Comparison of ENCODE assay signal across 8 mouse cellular contexts in the genomic region with DNA sequence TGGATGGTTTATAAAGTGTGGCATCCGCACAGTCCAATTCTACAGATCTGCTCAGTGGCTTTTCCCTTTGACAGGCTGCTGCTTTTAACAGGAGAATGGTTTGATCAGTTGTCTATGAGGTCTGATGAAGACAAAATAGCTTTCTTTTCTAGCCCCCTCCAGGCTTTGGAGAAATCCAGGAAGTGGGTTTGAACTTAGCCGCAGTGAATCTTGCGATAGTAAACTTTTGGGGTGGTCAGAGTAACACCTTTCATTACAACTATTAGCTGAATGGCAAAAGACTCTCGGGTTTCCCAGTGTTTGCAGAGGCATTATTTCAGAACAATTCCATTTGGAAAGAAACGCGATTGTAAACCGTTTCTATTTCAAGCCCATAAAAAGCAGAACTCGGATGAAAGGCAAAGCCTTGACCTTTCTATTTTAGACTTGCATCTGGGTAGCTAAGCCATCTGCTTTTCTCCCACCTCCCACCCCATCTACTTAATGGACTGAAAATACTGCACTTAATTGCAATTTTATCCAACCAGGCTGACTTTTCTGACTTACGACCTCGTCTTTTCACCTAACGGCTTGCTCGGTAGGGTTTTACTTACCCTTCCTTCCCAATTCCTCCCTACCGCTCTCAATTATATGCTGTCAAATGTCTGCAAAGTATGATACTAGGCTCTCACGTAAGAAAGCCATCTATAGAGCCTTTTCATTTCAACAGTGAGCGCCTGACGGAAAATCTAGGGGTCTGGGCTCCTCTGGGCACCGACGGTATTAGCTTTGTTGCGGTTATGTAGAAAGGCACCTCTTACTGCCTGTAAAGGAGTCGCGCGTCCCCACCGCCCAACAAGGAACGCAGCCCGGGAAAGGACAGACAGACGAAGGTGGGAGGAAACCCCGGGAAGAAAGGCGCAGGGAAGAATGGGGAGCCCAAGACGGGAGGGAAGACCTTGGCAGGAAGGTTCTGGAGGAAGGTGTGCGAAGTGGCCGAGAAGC. TPM values are rescaled to one million over a fixed set of nuclear protein-coding genes. Genes with fewer than 3 reads are reported as not detected.
DNase-seq lines count a peak whose midpoint lies in the region; ATAC-seq and TF ChIP-seq lines count a peak whose summit lies in the region.

No protein-coding gene starts in this region.

- H3K4me3 ChIP-seq in forebrain, embryonic 12.5 days (replicated peaks) = peak overlapping the region; percentile 90
- peak overlapping the region; percentile 53 for H3K4me3 ChIP-seq in intestine, embryonic 15.5 days (replicated peaks)
- peak overlapping the region; percentile 86 for H3K4me3 ChIP-seq in liver, embryonic 16.5 days (ENCODE audit: low read depth, low read length)
- H3K4me3 ChIP-seq in small intestine, adult 2 months (ENCODE audit: low read depth, low read length) = peak overlapping the region; percentile 84

- no peak for TF ChIP-seq POLR2A in small intestine, adult 2 months (IDR thresholded peaks at IDR 0.05; ENCODE audit: low read depth, low read length)

- no peak for TF ChIP-seq CTCF in small intestine, adult 2 months (IDR thresholded peaks at IDR 0.05; ENCODE audit: extremely low read depth, insufficient read length, insufficient replicate concordance, low read depth, low read length)

- no peaks in the 10 kb centered on the region for H3K9me3 ChIP-seq in forebrain, embryonic 12.5 days
- H3K9me3 ChIP-seq in intestine, embryonic 15.5 days = no peaks in the 10 kb centered on the region
- H3K9me3 ChIP-seq in liver, embryonic 16.5 days (replicated peaks; ENCODE audit: control insufficient read depth, low read length) = no peaks in the 10 kb centered on the region

- peak; percentile 15 for DNase-seq in ovary, postnatal 36 days (ENCODE audit: low spot score)
- DNase-seq in ovary, postnatal 10 days (ENCODE audit: low spot score) = no peak
- DNase-seq in adrenal gland, postnatal 10 days = peak; percentile 28
- DNase-seq in urinary bladder, postnatal 10 days (ENCODE audit: low spot score) = no peak

- H3K27me3 ChIP-seq in forebrain, embryonic 12.5 days = no peaks in the 10 kb centered on the region
- peaks cover 21% of the 10 kb centered on the region for H3K27me3 ChIP-seq in intestine, embryonic 15.5 days (replicated peaks)
- H3K27me3 ChIP-seq in liver, embryonic 16.5 days (ENCODE audit: control insufficient read depth, insufficient read depth, low read depth, low read length) = peaks cover 40% of the 10 kb centered on the region
- peaks cover 24% of the 10 kb centered on the region for H3K27me3 ChIP-seq in small intestine, adult 2 months (ENCODE audit: control insufficient read depth, insufficient read depth, low read length)

- H3K4me1 ChIP-seq in forebrain, embryonic 12.5 days = peaks cover 14% of the 10 kb centered on the region
- peaks cover 12% of the 10 kb centered on the region for H3K4me1 ChIP-seq in intestine, embryonic 15.5 days (replicated peaks)
- peaks cover 17% of the 10 kb centered on the region for H3K4me1 ChIP-seq in liver, embryonic 16.5 days (ENCODE audit: control insufficient read depth, low read depth, low read length)
- peaks cover 6% of the 10 kb centered on the region for H3K4me1 ChIP-seq in small intestine, adult 2 months (ENCODE audit: control insufficient read depth, insufficient read depth, insufficient read length, low read length)

- peak; percentile 24 for ATAC-seq in forebrain, embryonic 12.5 days (ENCODE audit: low FRiP score)
- 0 out of 2 replicates have a peak, but pooled peaks have one; percentile 16 for ATAC-seq in intestine, embryonic 15.5 days
- no peak for ATAC-seq in liver, embryonic 16.5 days (ENCODE audit: low read depth)

- peak overlapping the region; percentile 76 for H3K4me2 ChIP-seq in forebrain, embryonic 12.5 days
- H3K4me2 ChIP-seq in intestine, embryonic 15.5 days (replicated peaks) = peak overlapping the region; percentile 98
- peak overlapping the region; percentile 93 for H3K4me2 ChIP-seq in liver, embryonic 16.5 days (ENCODE audit: low read depth, low read length)

- peak overlapping the region; percentile 85 for H3K27ac ChIP-seq in forebrain, embryonic 12.5 days
- no peak overlapping the region for H3K27ac ChIP-seq in intestine, embryonic 15.5 days
- peak overlapping the region; percentile 61; the same call in 1 of the 2 replicates for H3K27ac ChIP-seq in liver, embryonic 16.5 days (ENCODE audit: low read length)
- no peak overlapping the region for H3K27ac ChIP-seq in small intestine, adult 2 months (ENCODE audit: insufficient read depth, low read depth, low read length)

- WGBS in forebrain, embryonic 12.5 days = 5% methylated on average over 31 of the region's 31 CpGs
- WGBS in intestine, embryonic 15.5 days = 7% methylated on average over 31 of the region's 31 CpGs
- WGBS in liver, embryonic 16.5 days (ENCODE audit: insufficient replicate concordance) = 4% methylated on average over 31 of the region's 31 CpGs
- 8% methylated on average over 31 of the region's 31 CpGs for WGBS in small intestine, adult 2 months

- peaks cover 3% of the 10 kb centered on the region; the same call in 1 of the 2 replicates for H3K36me3 ChIP-seq in forebrain, embryonic 12.5 days (replicated peaks)
- no peaks in the 10 kb centered on the region for H3K36me3 ChIP-seq in intestine, embryonic 15.5 days
- H3K36me3 ChIP-seq in liver, embryonic 16.5 days (ENCODE audit: control insufficient read depth, insufficient read depth) = no peaks in the 10 kb centered on the region
- H3K36me3 ChIP-seq in small intestine, adult 2 months (ENCODE audit: control insufficient read depth, insufficient read depth, low read length) = no peaks in the 10 kb centered on the region

- H3K9ac ChIP-seq in forebrain, embryonic 12.5 days = peak overlapping the region; percentile 95
- peak overlapping the region; percentile 54 for H3K9ac ChIP-seq in intestine, embryonic 15.5 days
- H3K9ac ChIP-seq in liver, embryonic 16.5 days (ENCODE audit: low read depth, low read length) = peak overlapping the region; percentile 85

RNA-seq across cellular contexts. Expression of a gene that starts 1.2 kb away (rescaled TPM):
- total RNA-seq in adrenal gland, postnatal 10 days (2021) = 10 to 100 TPM in 1 of 2 experiments, 1 to 10 TPM in 1; 9.2 to 12.5 TPM
- 18.4 and 20.5 TPM in 2 replicates for polyA plus RNA-seq in forebrain, embryonic 12.5 days (2016; fragmentation: Nextera tagmentation; extraction: Ambion mirVana)
- 1.9 and 2.7 TPM in 2 replicates for polyA plus RNA-seq in intestine, embryonic 15.5 days (2015; fragmentation: Nextera tagmentation; extraction: Ambion mirVana)
- polyA plus RNA-seq in liver, embryonic 16.5 days (2015; fragmentation: Nextera tagmentation; extraction: Ambion mirVana) = 1.1 and 1.6 TPM in 2 replicates
- 0.53 and 0.80 TPM in 2 replicates for polyA plus RNA-seq in small intestine, adult 2 months (2012; rRNA removed)

RNA-seq across cellular contexts. Expression of a gene that starts 47.1 kb away (rescaled TPM):
- 1 to 10 TPM; 3.2 to 3.3 TPM for total RNA-seq in adrenal gland, postnatal 10 days (2021)
- 11.8 and 12.1 TPM in 2 replicates for polyA plus RNA-seq in forebrain, embryonic 12.5 days (2016; fragmentation: Nextera tagmentation; extraction: Ambion mirVana)
- 6.3 and 7.0 TPM in 2 replicates for polyA plus RNA-seq in intestine, embryonic 15.5 days (2015; fragmentation: Nextera tagmentation; extraction: Ambion mirVana)
- 3.9 and 4.4 TPM in 2 replicates for polyA plus RNA-seq in liver, embryonic 16.5 days (2015; fragmentation: Nextera tagmentation; extraction: Ambion mirVana)
- 0.05 and 0.37 TPM in 2 replicates for polyA plus RNA-seq in small intestine, adult 2 months (2012; rRNA removed)

RNA-seq across cellular contexts. Expression of a gene that starts 47.3 kb away (rescaled TPM):
- under 1 TPM; 0.58 to 0.90 TPM for total RNA-seq in adrenal gland, postnatal 10 days (2021)
- 0.35 and 0.42 TPM in 2 replicates for polyA plus RNA-seq in forebrain, embryonic 12.5 days (2016; fragmentation: Nextera tagmentation; extraction: Ambion mirVana)
- polyA plus RNA-seq in intestine, embryonic 15.5 days (2015; fragmentation: Nextera tagmentation; extraction: Ambion mirVana) = 0.37 and 0.96 TPM in 2 replicates
- polyA plus RNA-seq in liver, embryonic 16.5 days (2015; fragmentation: Nextera tagmentation; extraction: Ambion mirVana) = 0.08 and 0.21 TPM in 2 replicates
- polyA plus RNA-seq in small intestine, adult 2 months (2012; rRNA removed) = 0.19 TPM in 1 of 2 replicates, not detected in the other

Comparison
In these comparisons a context has a peak if more than half of its experiments do, and no peak if none do; other contexts are left out.
1. DNase-seq: peak in ovary, postnatal 36 days (single experiment) and adrenal gland, postnatal 10 days (single experiment); none in ovary, postnatal 10 days (single experiment) and urinary bladder, postnatal 10 days (single experiment).
2. H3K27ac ChIP-seq: peak in forebrain, embryonic 12.5 days (single experiment) and liver, embryonic 16.5 days (single experiment); none in intestine, embryonic 15.5 days (single experiment) and small intestine, adult 2 months (single experiment).
3. Peak in every context shown above with its lines, with median percentiles within 50 percentile points of each other: H3K4me2 ChIP-seq, H3K4me3 ChIP-seq and H3K9ac ChIP-seq.